19 mouse cellular contexts compared by ENCODE assay signal in the genomic region with DNA sequence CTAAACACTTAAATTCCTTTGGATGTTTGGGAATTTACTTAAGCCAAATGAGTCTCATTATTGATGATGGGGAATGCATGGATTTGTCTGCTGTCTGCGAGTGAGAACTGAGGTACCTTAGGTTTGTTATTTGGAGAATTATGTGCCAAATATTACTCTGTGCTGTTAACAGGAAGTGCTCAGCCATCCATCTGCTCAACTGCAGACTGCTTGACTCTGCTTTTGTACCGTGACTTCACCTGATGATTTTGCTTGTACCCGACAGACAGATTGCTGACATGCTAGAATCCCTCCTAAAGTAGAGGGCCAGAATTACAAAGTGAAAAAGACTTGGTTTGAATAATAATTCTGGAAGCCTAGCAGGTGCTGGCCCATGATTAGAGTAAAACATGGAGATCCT. TPM values are rescaled to one million over a fixed set of nuclear protein-coding genes. Genes with fewer than 3 reads are reported as not detected.
"Had no signal": no experiment of that assay in that cellular context is flagged by ENCODE, and none has a peak within 500 bp of the region (broad histone marks: within the 10 kb centered on the region; RNA-seq: fewer than 3 reads in every experiment).

No protein-coding gene starts in this region.

- ATAC-seq: midbrain, embryonic 16.5 days had no signal

- H3K27me3 ChIP-seq: midbrain, embryonic 12.5 days; neural tube, embryonic 13.5 days; neural tube, embryonic 15.5 days had no signal

- H3K27ac ChIP-seq: midbrain, embryonic 10.5 days; midbrain, embryonic 12.5 days; neural tube, embryonic 13.5 days; neural tube, embryonic 15.5 days had no signal

- H3K4me3 ChIP-seq: midbrain, embryonic 10.5 days; midbrain, embryonic 12.5 days; myocyte; neural tube, embryonic 13.5 days; neural tube, embryonic 15.5 days had no signal

- DNase-seq: lung, embryonic 14.5 days; lung, postnatal 10 days; lung, postnatal 4 days; midbrain, embryonic 14.5 days; retina, postnatal 1 day; right cerebral cortex, adult 18-20 months; right cerebral cortex, postnatal 25 days; right cerebral cortex, postnatal 4 days; spleen, adult 18-20 months; thymus, adult 18-20 months; thymus, postnatal 14 days; thymus, postnatal 36 days had no signal

- H3K4me1 ChIP-seq: midbrain, embryonic 10.5 days; midbrain, embryonic 12.5 days; neural tube, embryonic 13.5 days; neural tube, embryonic 15.5 days had no signal

RNA-seq across cellular contexts. Expression of a gene that starts 9.6 kb away (rescaled TPM):
- polyA plus RNA-seq: small intestine, adult 2 months had no signal
